Mouse (Mus musculus) heart, adult 9 months (tissue): ENCODE data around the gene 2700049A03Rik.

ENCODE experiments used
- DNase-seq, 2 experiments: peaks; one replicate each; pipeline ENCODE4 v3.0.0; 2022; ENCODE audit warnings: low spot score in 2 of 2

Gene 2700049A03Rik

GRCm38 (mm10) chr12:71269367-71269766 lies 132.7 kb downstream of the 2700049A03Rik start:
- DNase-seq, result no peak

DNA sequence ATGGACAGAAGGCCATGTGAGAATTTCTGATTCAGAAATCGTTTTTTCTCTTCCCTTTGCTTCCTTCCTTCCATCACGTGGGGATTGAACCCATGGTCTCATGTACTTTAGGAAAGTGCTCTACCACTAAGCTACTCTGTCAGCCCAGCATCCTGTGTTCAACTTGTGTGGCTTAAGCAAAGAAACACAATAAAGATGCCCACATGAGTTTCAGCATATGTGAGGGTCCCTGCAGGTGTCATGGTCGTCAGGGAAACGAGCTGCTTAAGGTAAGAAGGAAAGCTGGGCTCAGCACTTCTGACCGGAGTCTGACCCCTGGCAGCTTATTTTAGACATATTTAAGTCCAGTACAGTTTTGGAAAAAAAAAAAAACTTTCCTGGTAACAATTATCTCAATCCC lies 134.5 kb downstream of the 2700049A03Rik start:
- no peak for DNase-seq

- DNase-seq, result no peak
These were observed 138.0 kb downstream of the 2700049A03Rik start for GRCm38 (mm10) chr12:71274519-71275237.

- DNase-seq, result no peak
These were observed 139.4 kb downstream of the 2700049A03Rik start for GRCm38 (mm10) chr12:71275906-71276595.

DNA sequence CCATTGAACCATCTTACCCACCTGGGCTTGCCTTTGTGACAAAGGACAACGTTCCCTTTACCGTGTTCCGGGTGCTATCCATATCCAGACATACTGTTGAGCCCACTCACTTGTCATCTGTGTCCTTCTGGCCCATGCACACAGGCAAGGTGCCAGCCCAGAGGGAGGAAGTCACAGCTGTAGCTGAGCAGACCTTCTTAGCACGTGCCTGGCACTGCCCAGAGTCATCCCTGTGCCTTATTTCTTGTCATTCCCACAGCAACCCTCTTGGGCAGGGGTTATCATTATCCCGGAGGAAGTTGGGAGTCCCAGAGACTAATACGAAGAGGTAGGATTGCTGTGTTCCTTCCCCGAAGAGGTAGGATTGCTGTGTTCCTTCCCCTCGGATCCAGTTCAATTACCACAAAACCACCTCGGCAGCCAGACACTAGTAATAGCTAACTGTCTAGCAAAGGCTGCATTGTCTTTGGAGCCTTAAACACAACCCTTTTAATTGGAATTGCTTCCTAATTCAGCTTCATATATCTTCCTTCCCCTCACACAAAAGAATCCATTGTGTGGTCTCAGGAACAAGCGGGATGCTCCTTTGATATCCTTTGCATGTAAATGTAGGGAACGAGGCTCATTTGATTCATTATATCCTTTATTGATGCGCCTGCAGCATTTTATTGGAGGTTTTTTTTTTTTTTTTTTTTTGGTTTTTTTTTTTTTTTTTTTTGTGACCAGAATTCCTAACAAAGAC lies 143.0 kb downstream of the 2700049A03Rik start:
- no peak for DNase-seq

GRCm38 (mm10) chr12:71281201-71281768 lies 144.6 kb downstream of the 2700049A03Rik start:
- DNase-seq, result no peak

DNA sequence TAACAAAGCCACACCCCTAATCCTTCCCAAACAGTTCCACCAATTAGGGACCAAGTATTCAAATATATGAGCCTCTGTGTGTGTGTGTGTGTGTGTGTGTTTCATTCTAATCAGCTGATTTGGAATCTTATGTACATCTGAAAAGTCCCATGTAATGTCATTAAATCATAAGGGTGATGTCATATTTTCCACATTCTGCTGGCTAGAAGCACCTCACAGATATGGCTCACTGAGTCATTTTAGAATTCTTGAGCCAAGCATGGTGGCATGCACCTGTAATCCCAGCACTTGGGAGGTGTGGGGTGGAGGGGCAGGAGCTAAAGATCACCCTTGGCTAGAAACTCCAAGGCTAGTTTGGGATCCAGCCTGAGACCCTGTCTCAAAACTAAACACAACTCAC lies 148.8 kb downstream of the 2700049A03Rik start:
- DNase-seq, result no peak

DNA sequence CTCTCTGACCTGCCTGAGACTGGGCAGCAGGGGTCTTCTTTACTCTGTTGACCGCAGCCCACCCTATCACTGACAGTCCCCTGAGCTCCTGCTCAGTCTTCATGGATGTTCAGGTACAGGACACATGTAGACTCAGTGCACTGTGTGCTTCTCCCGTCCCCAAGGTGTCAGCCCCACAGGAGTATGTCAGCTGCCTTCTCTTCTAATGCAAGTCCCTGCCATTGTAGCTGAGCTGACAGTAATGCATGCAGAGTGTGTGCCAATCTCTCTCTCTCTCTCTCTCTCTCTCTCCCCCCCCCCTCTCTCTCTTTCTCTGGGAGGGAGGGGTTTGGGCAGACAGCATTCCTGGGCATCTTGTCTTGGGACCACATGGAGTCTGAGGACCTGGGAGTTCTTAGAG lies 153.8 kb downstream of the 2700049A03Rik start:
- no peak for DNase-seq
